Mouse (Mus musculus) kidney, embryonic 15.5 days (tissue): ENCODE results near the gene Il22ra1. TPM values are rescaled to one million over a fixed set of nuclear protein-coding genes. Genes with fewer than 3 reads are reported as not detected.

Experiments
- ATAC-seq: fragments of 200-750 bp; cut with Nextera tagmentation; replicated peaks from 2 replicates; pipeline ENCODE4 v1.8.0; 2017; ENCODE audit warnings: moderate TSS enrichment; ENCODE audit not compliant: low FRiP score
- H3K27ac ChIP-seq: fragments of 300-500 bp; sonication (generic); 2 replicates; pipeline ENCODE4 v1.5.1; 2015; ENCODE audit warnings: mild to moderate bottlenecking, inconsistent platforms
- H3K27me3 ChIP-seq: fragments of 300-500 bp; sonication (generic); 2 replicates; pipeline ENCODE4 v1.6.1; 2015; ENCODE audit warnings: inconsistent platforms
- H3K36me3 ChIP-seq: fragments of 300-500 bp; sonication (generic); 2 replicates; pipeline ENCODE4 v1.6.1; 2015; ENCODE audit warnings: inconsistent platforms
- H3K4me1 ChIP-seq: fragments of 300-500 bp; sonication (generic); 2 replicates; pipeline ENCODE4 v1.6.1; 2015; ENCODE audit warnings: inconsistent platforms
- H3K4me2 ChIP-seq: fragments of 300-500 bp; sonication (generic); 2 replicates; pipeline ENCODE4 v1.6.1; 2015; ENCODE audit warnings: moderate library complexity, mild to moderate bottlenecking, inconsistent platforms
- H3K4me3 ChIP-seq: fragments of 300-500 bp; sonication (generic); replicated peaks from 2 replicates; pipeline ENCODE4 v1.5.1; 2015; ENCODE audit warnings: mild to moderate bottlenecking, inconsistent platforms
- H3K9ac ChIP-seq: fragments of 300-500 bp; sonication (generic); 2 replicates; pipeline ENCODE4 v1.6.1; 2015; ENCODE audit warnings: mild to moderate bottlenecking, inconsistent platforms
- H3K9me3 ChIP-seq: fragments of 300-500 bp; sonication (generic); replicated peaks from 2 replicates; pipeline ENCODE4 v1.6.1; 2016; ENCODE audit warnings: inconsistent platforms
- WGBS: fragments of 180-500 bp; shearing (Covaris S2); methylation state at CpG from one replicate; pipeline ENCODE4 v1.1.7; 2015; ENCODE audit warnings: mixed read lengths; 5-methylcytosine and 5-hydroxymethylcytosine counted together
- polyA plus RNA-seq: library from polyadenylated mRNA; unstranded; fragments of >200 nt; fragmentation: Nextera tagmentation; extraction: Ambion mirVana; gene quantifications from 2 replicates; pipeline ENCODE4 v1.2.1, GENCODE M21; 2015

The Il22ra1 gene
- polyA plus RNA-seq, 1 experiment from 2014 or later = 0.09 TPM

GRCm38 (mm10) chr4:135759356-135759976 lies 31.5 kb downstream of the Il22ra1 start, which contains the start of gene Myom3:
Myom3 (plus strand) TSS chr4:135759715.
- Histone ChIP-seq H3K36me3 (no peaks in the 10 kb centered on the region), H3K9ac (no peak within 1 kb of the TSS), H3K9me3 (no peaks in the 10 kb centered on the region), H3K4me3 (no peak within 1 kb of the TSS), H3K27ac (no peak within 1 kb of the TSS), H3K4me2 (no peak within 1 kb of the TSS), H3K27me3 (no peaks in the 10 kb centered on the region), H3K4me1 (peaks cover 30% of the 10 kb centered on the region)
- ATAC-seq = no peak
- 51% methylated on average over 10 of the region's 10 CpGs for WGBS

GRCm38 (mm10) chr4:135761048-135761447 lies 33.1 kb downstream of the Il22ra1 start:
- H3K9ac ChIP-seq = no peak overlapping the region
- H3K4me1 ChIP-seq = peaks cover 30% of the 10 kb centered on the region
- H3K27me3 ChIP-seq = no peaks in the 10 kb centered on the region
- 47% methylated on average over 8 of the region's 8 CpGs for WGBS
- no peak for ATAC-seq
- H3K27ac ChIP-seq = no peak overlapping the region
- H3K4me2 ChIP-seq = no peak overlapping the region
- no peaks in the 10 kb centered on the region for H3K9me3 ChIP-seq
- no peak overlapping the region for H3K4me3 ChIP-seq
- no peaks in the 10 kb centered on the region for H3K36me3 ChIP-seq

GRCm38 (mm10) chr4:135761569-135761968 lies 33.6 kb downstream of the Il22ra1 start:
- WGBS = 29% methylated on average over 7 of the region's 7 CpGs

GRCm38 (mm10) chr4:135762251-135762906 lies 34.4 kb downstream of the Il22ra1 start:
- 6% methylated on average over 19 of the region's 19 CpGs for WGBS
- peaks cover 30% of the 10 kb centered on the region for H3K4me1 ChIP-seq
- peak overlapping the region; percentile 16; the same call in 1 of the 2 replicates for H3K9ac ChIP-seq
- H3K27me3 ChIP-seq = no peaks in the 10 kb centered on the region
- peak; percentile 74 for ATAC-seq
- no peaks in the 10 kb centered on the region for H3K9me3 ChIP-seq
- 0 out of 2 replicates have a peak overlapping the region, but pooled peaks have one; percentile 43 for H3K27ac ChIP-seq
- H3K4me2 ChIP-seq = peak overlapping the region; percentile 63
- peak overlapping the region; percentile 40 for H3K4me3 ChIP-seq
- H3K36me3 ChIP-seq = no peaks in the 10 kb centered on the region

More at GRCm38 (mm10) chr4:135761569-135761968, 33.6 kb downstream of the Il22ra1 start:
- Histone ChIP-seq H3K4me3 (no peak overlapping the region), H3K4me1 (peaks cover 30% of the 10 kb centered on the region), H3K27me3 (no peaks in the 10 kb centered on the region), H3K27ac (no peak overlapping the region), H3K4me2 (no peak overlapping the region), H3K9ac (no peak overlapping the region), H3K36me3 (no peaks in the 10 kb centered on the region), H3K9me3 (no peaks in the 10 kb centered on the region)
- ATAC-seq = 0 out of 2 replicates have a peak, but pooled peaks have one; percentile 7

- ATAC-seq = no peak
- Histone ChIP-seq H3K4me1 (peaks cover 21% of the 10 kb centered on the region), H3K27ac (no peak overlapping the region), H3K4me2 (no peak overlapping the region), H3K9me3 (no peaks in the 10 kb centered on the region), H3K4me3 (no peak overlapping the region), H3K9ac (no peak overlapping the region), H3K36me3 (no peaks in the 10 kb centered on the region), H3K27me3 (no peaks in the 10 kb centered on the region)
- WGBS = 89% methylated on average over 13 of the region's 13 CpGs
Measured at GRCm38 (mm10) chr4:135764700-135765099, 36.7 kb downstream of the Il22ra1 start.

GRCm38 (mm10) chr4:135765707-135766106 lies 37.7 kb downstream of the Il22ra1 start:
- H3K27ac ChIP-seq = no peak overlapping the region
- H3K4me1 ChIP-seq = peaks cover 21% of the 10 kb centered on the region
- 77% methylated on average over 8 of the region's 8 CpGs for WGBS
- no peak overlapping the region for H3K4me2 ChIP-seq
- no peaks in the 10 kb centered on the region for H3K27me3 ChIP-seq
- no peaks in the 10 kb centered on the region for H3K9me3 ChIP-seq
- no peaks in the 10 kb centered on the region for H3K36me3 ChIP-seq
- H3K4me3 ChIP-seq = no peak overlapping the region
- no peak for ATAC-seq
- no peak overlapping the region for H3K9ac ChIP-seq

- no peak overlapping the region for H3K4me2 ChIP-seq
- no peak overlapping the region for H3K9ac ChIP-seq
- WGBS = 78% methylated on average over 3 of the region's 3 CpGs
- peaks cover 9% of the 10 kb centered on the region for H3K4me1 ChIP-seq
- no peaks in the 10 kb centered on the region for H3K9me3 ChIP-seq
- no peaks in the 10 kb centered on the region for H3K27me3 ChIP-seq
- no peak overlapping the region for H3K27ac ChIP-seq
- H3K4me3 ChIP-seq = no peak overlapping the region
- no peaks in the 10 kb centered on the region for H3K36me3 ChIP-seq
- no peak for ATAC-seq
Measured at GRCm38 (mm10) chr4:135766976-135767375, 39.0 kb downstream of the Il22ra1 start.

GRCm38 (mm10) chr4:135768572-135769526 lies 40.9 kb downstream of the Il22ra1 start:
- Histone ChIP-seq H3K27ac (no peak overlapping the region), H3K4me3 (no peak overlapping the region), H3K27me3 (no peaks in the 10 kb centered on the region), H3K4me2 (no peak overlapping the region), H3K9ac (no peak overlapping the region), H3K9me3 (no peaks in the 10 kb centered on the region), H3K4me1 (no peaks in the 10 kb centered on the region), H3K36me3 (no peaks in the 10 kb centered on the region)
- ATAC-seq = no peak
- 56% methylated on average over 14 of the region's 14 CpGs for WGBS

- 82% methylated on average over 18 of the region's 18 CpGs for WGBS
- Histone ChIP-seq H3K9ac (no peak overlapping the region), H3K4me2 (no peak overlapping the region), H3K9me3 (no peaks in the 10 kb centered on the region), H3K27ac (no peak overlapping the region), H3K27me3 (no peaks in the 10 kb centered on the region), H3K4me1 (no peaks in the 10 kb centered on the region), H3K4me3 (no peak overlapping the region), H3K36me3 (no peaks in the 10 kb centered on the region)
- no peak for ATAC-seq
Measured at GRCm38 (mm10) chr4:135770611-135771305, 42.8 kb downstream of the Il22ra1 start.

GRCm38 (mm10) chr4:135771592-135771991 lies 43.6 kb downstream of the Il22ra1 start:
- Histone ChIP-seq H3K9ac (no peak overlapping the region), H3K9me3 (no peaks in the 10 kb centered on the region), H3K27me3 (no peaks in the 10 kb centered on the region), H3K36me3 (no peaks in the 10 kb centered on the region), H3K27ac (no peak overlapping the region), H3K4me1 (no peaks in the 10 kb centered on the region), H3K4me2 (no peak overlapping the region), H3K4me3 (no peak overlapping the region)
- ATAC-seq = no peak
- 86% methylated on average over 6 of the region's 6 CpGs for WGBS

GRCm38 (mm10) chr4:135772671-135773070 lies 44.7 kb downstream of the Il22ra1 start:
- H3K4me3 ChIP-seq = no peak overlapping the region
- no peaks in the 10 kb centered on the region for H3K36me3 ChIP-seq
- ATAC-seq = no peak
- no peaks in the 10 kb centered on the region for H3K27me3 ChIP-seq
- H3K27ac ChIP-seq = no peak overlapping the region
- no peak overlapping the region for H3K4me2 ChIP-seq
- no peaks in the 10 kb centered on the region for H3K9me3 ChIP-seq
- no peak overlapping the region for H3K9ac ChIP-seq
- 67% methylated on average over 4 of the region's 4 CpGs for WGBS
- no peaks in the 10 kb centered on the region for H3K4me1 ChIP-seq
